Mouse (Mus musculus) MEL (cell line): ENCODE measurements around the gene Papola. TPM values are rescaled to one million over a fixed set of nuclear protein-coding genes. Genes with fewer than 3 reads are reported as not detected.
A peak's percentile ranks its signal among the peaks of the same experiment; 100 is the strongest.

ENCODE experiments used
- DNase-seq: peaks from one replicate; pipeline ENCODE4 v3.0.0; 2011; ENCODE audit warnings: low read depth, low spot score
- H3K27ac ChIP-seq: 2 replicates; pipeline ENCODE4 v1.5.1; 2012; ENCODE audit warnings: low read depth, mild to moderate bottlenecking, control low read depth, low read length, moderate library complexity; ENCODE audit not compliant: control insufficient read depth
- H3K27me3 ChIP-seq, 2 experiments: fragments of 150-350 bp in 1 of 2; sonication (generic) in 1 of 2; 2 replicates each; pipeline ENCODE4 v1.6.1; 2012; ENCODE audit warnings: low read length in 2 of 2, mild to moderate bottlenecking in 2 of 2, improper control_type of control experiment in 1 of 2, moderate library complexity in 1 of 2; ENCODE audit not compliant: insufficient read depth in 2 of 2, control insufficient read depth in 1 of 2
- H3K36me3 ChIP-seq, 2 experiments: 2 replicates each; pipeline ENCODE4 v1.6.1; 2012 to 2014; ENCODE audit warnings: low read length in 2 of 2, improper control_type of control experiment in 1 of 2, inconsistent platforms in 1 of 2, mild to moderate bottlenecking in 1 of 2; ENCODE audit not compliant: insufficient read depth in 2 of 2, control insufficient read depth in 1 of 2
- H3K4me1 ChIP-seq, 2 experiments: fragments of 150-350 bp in 1 of 2; sonication (generic) in 1 of 2; 2 replicates each; pipeline ENCODE4 v1.6.1; 2012; ENCODE audit warnings: low read length in 2 of 2, improper control_type of control experiment in 1 of 2, mild to moderate bottlenecking in 1 of 2; ENCODE audit not compliant: insufficient read depth in 2 of 2, control insufficient read depth in 1 of 2
- H3K4me3 ChIP-seq, 2 experiments: fragments of 150-350 bp in 1 of 2; sonication (generic) in 1 of 2; 2 replicates each; pipeline ENCODE4 v1.5.1; 2012; ENCODE audit warnings: low read depth in 2 of 2, low read length in 2 of 2, mild to moderate bottlenecking in 2 of 2, moderate library complexity in 2 of 2, control low read depth in 1 of 2, improper control_type of control experiment in 1 of 2; ENCODE audit not compliant: control insufficient read depth in 1 of 2, insufficient read depth in 1 of 2
- H3K79me2 ChIP-seq: 2 replicates; pipeline ENCODE4 v1.6.1; 2012; ENCODE audit warnings: mild to moderate bottlenecking, low read length, moderate library complexity; ENCODE audit not compliant: control insufficient read depth, poor library complexity, insufficient read depth
- H3K9ac ChIP-seq: 2 replicates; pipeline ENCODE4 v1.6.1; 2012; ENCODE audit warnings: low read depth, mild to moderate bottlenecking, control low read depth, low read length, moderate library complexity; ENCODE audit not compliant: control insufficient read depth, poor library complexity, severe bottlenecking
- H3K9me3 ChIP-seq: fragments of 150-350 bp; sonication (generic); replicated peaks from 2 replicates; pipeline ENCODE4 v1.6.1; 2012; ENCODE audit warnings: mild to moderate bottlenecking, low read length, improper control_type of control experiment, moderate library complexity; ENCODE audit not compliant: insufficient read depth
- BHLHE40 ChIP-seq: IDR thresholded peaks from 2 replicates; pipeline ENCODE4 v1.6.1; 2012; ENCODE audit warnings: low read depth, mild to moderate bottlenecking, inconsistent platforms, low read length, improper control_type of control experiment, borderline replicate concordance
- ELF1 ChIP-seq: IDR thresholded peaks from 2 replicates; pipeline ENCODE4 v1.6.1; 2014; ENCODE audit warnings: low read depth, mild to moderate bottlenecking, inconsistent platforms, low read length, improper control_type of control experiment, moderate library complexity
- EP300 ChIP-seq, 2 experiments: IDR thresholded peaks; 2 replicates each; pipeline ENCODE4 v1.6.1; 2011; ENCODE audit warnings: improper control_type of control experiment in 2 of 2, low read length in 2 of 2, low read depth in 1 of 2, mild to moderate bottlenecking in 1 of 2
- ETS1 ChIP-seq: IDR thresholded peaks from 2 replicates; pipeline ENCODE4 v1.6.1; 2012; ENCODE audit warnings: low read depth, mild to moderate bottlenecking, inconsistent platforms, low read length, improper control_type of control experiment, moderate library complexity
- GABPA ChIP-seq: IDR thresholded peaks from 2 replicates; pipeline ENCODE4 v1.6.1; 2012; ENCODE audit warnings: low read depth, mild to moderate bottlenecking, inconsistent platforms, low read length, improper control_type of control experiment, moderate library complexity
- GATA1 ChIP-seq: IDR thresholded peaks from 2 replicates; pipeline ENCODE4 v1.6.1; 2011; ENCODE audit warnings: low read depth, low read length, improper control_type of control experiment
- KAT2A ChIP-seq: conservative IDR thresholded peaks from 2 replicates; pipeline ENCODE4 v1.6.1; 2012; ENCODE audit warnings: low read depth, low read length, improper control_type of control experiment, inconsistent platforms
- MAX ChIP-seq: IDR thresholded peaks from 2 replicates; pipeline ENCODE4 v1.6.1; 2011; ENCODE audit warnings: low read length, improper control_type of control experiment
- MAZ ChIP-seq: IDR thresholded peaks from 2 replicates; pipeline ENCODE4 v1.6.1; 2012; ENCODE audit warnings: low read depth, mild to moderate bottlenecking, inconsistent platforms, low read length, improper control_type of control experiment
- MYC ChIP-seq: IDR thresholded peaks from 2 replicates; pipeline ENCODE4 v1.6.1; 2011; ENCODE audit warnings: low read depth, mild to moderate bottlenecking, low read length, improper control_type of control experiment, moderate library complexity
- NRF1 ChIP-seq: IDR thresholded peaks from 2 replicates; pipeline ENCODE4 v1.6.1; 2014; ENCODE audit warnings: low read depth, mild to moderate bottlenecking, inconsistent platforms, low read length, improper control_type of control experiment, moderate library complexity; ENCODE audit not compliant: poor library complexity, insufficient read depth, severe bottlenecking
- POLR2A ChIP-seq, 2 experiments: IDR thresholded peaks; 2 replicates each; pipeline ENCODE4 v1.6.1; 2011 to 2012; ENCODE audit warnings: low read length in 2 of 2, mild to moderate bottlenecking in 2 of 2, control low read depth in 1 of 2, improper control_type of control experiment in 1 of 2, low read depth in 1 of 2, moderate library complexity in 1 of 2; ENCODE audit not compliant: control insufficient read depth in 1 of 2, insufficient read depth in 1 of 2, poor library complexity in 1 of 2
- POLR2AphosphoS2 ChIP-seq: IDR thresholded peaks from 2 replicates; pipeline ENCODE4 v1.6.1; 2011; ENCODE audit warnings: low read length, improper control_type of control experiment
- RAD21 ChIP-seq: IDR thresholded peaks from 2 replicates; pipeline ENCODE4 v1.6.1; 2011; ENCODE audit warnings: mild to moderate bottlenecking, low read depth, low read length, improper control_type of control experiment
- RCOR1 ChIP-seq: IDR thresholded peaks from 2 replicates; pipeline ENCODE4 v1.6.1; 2012; ENCODE audit warnings: low read depth, mild to moderate bottlenecking, inconsistent platforms, low read length, improper control_type of control experiment
- SIN3A ChIP-seq: IDR thresholded peaks from 2 replicates; pipeline ENCODE4 v1.6.1; 2012; ENCODE audit warnings: low read length, improper control_type of control experiment, inconsistent platforms
- TBP ChIP-seq: IDR thresholded peaks from 2 replicates; pipeline ENCODE4 v1.8.0; 2011; ENCODE audit warnings: low read depth, low read length, improper control_type of control experiment
- TCF12 ChIP-seq: IDR thresholded peaks from 2 replicates; pipeline ENCODE4 v1.6.1; 2014; ENCODE audit warnings: low read depth, mild to moderate bottlenecking, inconsistent platforms, low read length, improper control_type of control experiment, moderate library complexity
- UBTF ChIP-seq: IDR thresholded peaks from 2 replicates; pipeline ENCODE4 v1.6.1; 2012; ENCODE audit warnings: low read depth, mild to moderate bottlenecking, inconsistent platforms, low read length, improper control_type of control experiment, moderate library complexity, borderline replicate concordance; ENCODE audit not compliant: insufficient read depth
- ZNF384 ChIP-seq: IDR thresholded peaks from 2 replicates; pipeline ENCODE4 v1.6.1; 2012; ENCODE audit warnings: low read depth, mild to moderate bottlenecking, inconsistent platforms, low read length, improper control_type of control experiment
- polyA plus RNA-seq, 2 experiments: library from polyadenylated mRNA; stranded (reverse) in 1 of 2; unstranded in 1 of 2; fragments of >175 nt in 1 of 2; fragments of >200 nt in 1 of 2; gene quantifications; 2 replicates each; pipeline versions ENCODE4 v1.2.1 to v1.2.4; 2012; ENCODE audit warnings: low replicate concordance in 2 of 2, low read depth in 1 of 2; ENCODE audit not compliant: insufficient read length in 2 of 2, insufficient read depth in 1 of 2, missing spikeins in 1 of 2
- total RNA-seq: library from RNA; depleted of rRNA; stranded (reverse); fragments of 300-350 nt; gene quantifications from 2 replicates; pipeline ENCODE4 v1.2.3, GENCODE M21; 2012

The Papola gene
- total and polyA plus RNA-seq, 3 experiments: 144 to 329 (median 193) TPM

DNA sequence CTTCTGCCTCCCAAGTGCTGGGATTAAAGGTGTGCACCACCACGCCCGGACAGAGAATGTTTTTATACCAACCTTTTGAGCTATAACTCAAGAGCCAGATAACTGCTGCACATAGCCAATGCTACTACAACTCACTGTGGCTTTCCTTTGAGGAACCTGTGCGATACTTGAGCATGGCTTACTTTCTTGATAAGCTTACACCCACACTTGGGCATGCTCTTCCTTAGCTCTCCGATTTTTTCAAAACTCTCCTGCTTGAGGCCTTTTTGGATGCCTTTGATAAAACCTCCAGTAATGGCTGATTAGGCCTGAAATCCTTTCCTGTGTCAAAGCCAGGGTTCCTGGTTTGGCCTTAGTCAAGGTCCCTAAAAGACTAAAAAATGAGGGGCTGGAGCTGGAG lies 6.8 kb upstream of the Papola start:
- no peak overlapping the region for H3K4me3 ChIP-seq
- H3K27ac ChIP-seq: no peak overlapping the region
- H3K4me1 ChIP-seq: peaks cover 5 to 10% of the 10 kb centered on the region in 2 experiments; a peak in 3 of 4 replicates
- H3K36me3 ChIP-seq: peaks cover 0 to 12% of the 10 kb centered on the region in 2 experiments; a peak in 2 of 4 replicates
- H3K79me2 ChIP-seq: no peaks in the 10 kb centered on the region
- DNase-seq: peak; percentile 75
- H3K27me3 ChIP-seq: no peaks in the 10 kb centered on the region
- H3K9me3 ChIP-seq: no peaks in the 10 kb centered on the region
- no peak overlapping the region for H3K9ac ChIP-seq
- TF ChIP-seq MAX (peak; percentile 48), ZNF384 (peak; percentile 47; the same call in 1 of the 2 replicates), NRF1 (peak; percentile 51; the same call in 1 of the 2 replicates), GABPA (no peak), TBP (0 out of 2 replicates have a peak, but pooled peaks have one; percentile 19), GATA1 (peak; percentile 66), MYC (peak; percentile 62; the same call in 1 of the 2 replicates), RCOR1 (peak; percentile 60; the same call in 1 of the 2 replicates), KAT2A (no peak), EP300 (IDR thresholded peaks at IDR 0.05; ENCODE audit: low read depth in 1 of 2, low read length in 2 of 2) (0 out of 4 replicates have a peak, but pooled peaks have one; percentile 51 to 56), POLR2AphosphoS2 (no peak)

GRCm38 (mm10) chr12:105785000-105785774 lies 693 bp downstream of the Papola start:
- peak overlapping the region; percentile 86 to 96 for H3K4me3 ChIP-seq
- H3K27ac ChIP-seq: peak overlapping the region; percentile 95
- peaks cover 6% of the 10 kb centered on the region in 2 experiments; a peak in 3 of 4 replicates for H3K4me1 ChIP-seq
- DNase-seq: peak; percentile 77
- no peaks in the 10 kb centered on the region for H3K9me3 ChIP-seq
- peaks cover 17 to 23% of the 10 kb centered on the region in 2 experiments for H3K36me3 ChIP-seq
- peak overlapping the region; percentile 96 for H3K9ac ChIP-seq
- H3K79me2 ChIP-seq: peaks cover 51% of the 10 kb centered on the region
- TF ChIP-seq MAZ: peak; percentile 26; the same call in 1 of the 2 replicates
- TF ChIP-seq MYC: no peak
- TF ChIP-seq GATA1: peak; percentile 2; the same call in 1 of the 2 replicates
- peak; percentile 55; the same call in 1 of the 2 replicates for TF ChIP-seq SIN3A
- TF ChIP-seq TCF12: 0 out of 2 replicates have a peak, but pooled peaks have one; percentile 26
- TF ChIP-seq UBTF: 0 out of 2 replicates have a peak, but pooled peaks have one; percentile 58
- no peak for TF ChIP-seq BHLHE40
- TF ChIP-seq POLR2A (IDR thresholded peaks at IDR 0.05; ENCODE audit: control insufficient read depth in 1 of 2, insufficient read depth in 1 of 2, low read depth in 1 of 2, low read length in 2 of 2, poor library complexity in 1 of 2): peak in 1 of 2 experiments; percentile 6; a peak in 2 of 4 replicates
- TF ChIP-seq ELF1: 0 out of 2 replicates have a peak, but pooled peaks have one; percentile 61
- no peak for TF ChIP-seq GABPA
- TF ChIP-seq ETS1: 0 out of 2 replicates have a peak, but pooled peaks have one; percentile 24
- no peak for TF ChIP-seq RAD21
- H3K27me3 ChIP-seq: no peaks in the 10 kb centered on the region
